Mouse (Mus musculus) CH12.LX (cell line): Measurements from ENCODE around the gene Jak1. TPM values are rescaled to one million over a fixed set of nuclear protein-coding genes. Genes with fewer than 3 reads are reported as not detected.

Experiments
- DNase-seq: peaks from one replicate; pipeline ENCODE4 v3.0.0-alpha.2; 2013; ENCODE audit errors: extremely low read depth
- H3K27ac ChIP-seq: 2 replicates; pipeline ENCODE4 v1.5.1; 2012; ENCODE audit warnings: low read depth, mild to moderate bottlenecking, control low read depth, moderate library complexity; ENCODE audit not compliant: insufficient read depth
- H3K27me3 ChIP-seq: replicated peaks from 2 replicates; pipeline ENCODE3; 2012; ENCODE audit warnings: inconsistent platforms
- H3K36me3 ChIP-seq, 2 experiments: replicated peaks in 1 of 2; 2 replicates each; pipeline versions ENCODE3 to v1.6.1; 2012; ENCODE audit warnings: inconsistent platforms in 1 of 2, low read length in 1 of 2, mild to moderate bottlenecking in 1 of 2, mixed read lengths in 1 of 2, moderate library complexity in 1 of 2; ENCODE audit not compliant: control insufficient read depth in 1 of 2, insufficient read depth in 1 of 2
- H3K4me1 ChIP-seq, 2 experiments: 2 replicates each; pipeline ENCODE4 v1.6.1; 2012; ENCODE audit warnings: inconsistent platforms in 1 of 2, moderate library complexity in 1 of 2; ENCODE audit not compliant: insufficient read depth in 2 of 2, control insufficient read depth in 1 of 2
- H3K4me2 ChIP-seq: 2 replicates; pipeline ENCODE4 v1.6.1; 2012; ENCODE audit warnings: low read depth, mild to moderate bottlenecking, control low read depth; ENCODE audit not compliant: poor library complexity, insufficient read depth, severe bottlenecking
- H3K4me3 ChIP-seq, 3 experiments: fragments of 150-350 bp in 1 of 3; sonication (generic) in 1 of 3; replicated peaks in 1 of 3; 2 replicates each; pipeline versions ENCODE3 to v1.5.1; 2011 to 2012; ENCODE audit warnings: low read depth in 2 of 3, low read length in 2 of 3, mild to moderate bottlenecking in 2 of 3, moderate library complexity in 2 of 3, control low read depth in 1 of 3, improper control_type of control experiment in 1 of 3, inconsistent platforms in 1 of 3, mixed read lengths in 1 of 3; ENCODE audit not compliant: poor library complexity in 1 of 3
- H3K79me2 ChIP-seq: replicated peaks from 2 replicates; pipeline ENCODE4 v1.6.1; 2012; ENCODE audit warnings: mild to moderate bottlenecking, moderate library complexity; ENCODE audit not compliant: control insufficient read depth, poor library complexity, insufficient read depth, severe bottlenecking; ENCODE audit errors: extremely low read depth
- H3K9ac ChIP-seq: 2 replicates; pipeline ENCODE4 v1.6.1; 2012; ENCODE audit warnings: low read depth, mild to moderate bottlenecking, control low read depth, moderate library complexity; ENCODE audit not compliant: insufficient read depth
- H3K9me3 ChIP-seq: replicated peaks from 2 replicates; pipeline ENCODE3; 2012; ENCODE audit warnings: low read length, inconsistent platforms, mixed read lengths
- BHLHE40 ChIP-seq: IDR thresholded peaks from 2 replicates; pipeline ENCODE4 v1.6.1; 2011; ENCODE audit warnings: mild to moderate bottlenecking, low read depth, low read length, improper control_type of control experiment
- CHD1 ChIP-seq: IDR thresholded peaks from 2 replicates; pipeline ENCODE4 v1.6.1; 2012; ENCODE audit warnings: low read depth, low read length, improper control_type of control experiment, inconsistent platforms
- CHD2 ChIP-seq: IDR thresholded peaks from 2 replicates; pipeline ENCODE4 v1.6.1; 2011; ENCODE audit warnings: low read length, improper control_type of control experiment
- E2F4 ChIP-seq: IDR thresholded peaks from 2 replicates; pipeline ENCODE4 v1.6.1; 2011; ENCODE audit warnings: low read depth, low read length, improper control_type of control experiment; ENCODE audit not compliant: insufficient replicate concordance
- ELF1 ChIP-seq: IDR thresholded peaks from 2 replicates; pipeline ENCODE4 v1.6.1; 2014; ENCODE audit warnings: low read depth, mild to moderate bottlenecking, inconsistent platforms, low read length, improper control_type of control experiment
- GABPA ChIP-seq: IDR thresholded peaks from 2 replicates; pipeline ENCODE4 v1.6.1; 2012; ENCODE audit warnings: low read depth, low read length, improper control_type of control experiment, inconsistent platforms; ENCODE audit not compliant: insufficient replicate concordance
- JUN ChIP-seq: IDR thresholded peaks from 2 replicates; pipeline ENCODE4 v1.6.1; 2011; ENCODE audit warnings: low read depth, mild to moderate bottlenecking, low read length, improper control_type of control experiment, moderate library complexity; ENCODE audit not compliant: insufficient read depth
- MAZ ChIP-seq: IDR thresholded peaks from 2 replicates; pipeline ENCODE4 v1.6.1; 2012; ENCODE audit warnings: low read depth, mild to moderate bottlenecking, inconsistent platforms, low read length, improper control_type of control experiment, moderate library complexity
- MEF2A ChIP-seq: IDR thresholded peaks from 2 replicates; pipeline ENCODE4 v1.6.1; 2014; ENCODE audit warnings: low read depth, mild to moderate bottlenecking, inconsistent platforms, low read length, improper control_type of control experiment, borderline replicate concordance
- MXI1 ChIP-seq: IDR thresholded peaks from 2 replicates; pipeline ENCODE4 v1.6.1; 2011; ENCODE audit warnings: mild to moderate bottlenecking, low read depth, low read length, improper control_type of control experiment
- NRF1 ChIP-seq: IDR thresholded peaks from 2 replicates; pipeline ENCODE4 v1.6.1; 2014; ENCODE audit warnings: low read depth, mild to moderate bottlenecking, inconsistent platforms, low read length, improper control_type of control experiment, moderate library complexity
- RCOR1 ChIP-seq: conservative IDR thresholded peaks from 2 replicates; pipeline ENCODE4 v1.6.1; 2012; ENCODE audit warnings: low read depth, mild to moderate bottlenecking, inconsistent platforms, low read length, improper control_type of control experiment
- SMC3 ChIP-seq: IDR thresholded peaks from 2 replicates; pipeline ENCODE4 v1.6.1; 2011; ENCODE audit warnings: low read depth, low read length, improper control_type of control experiment
- USF1 ChIP-seq: IDR thresholded peaks from 2 replicates; pipeline ENCODE4 v1.6.1; 2014; ENCODE audit warnings: low read depth, mild to moderate bottlenecking, inconsistent platforms, low read length, improper control_type of control experiment
- ZKSCAN1 ChIP-seq: IDR thresholded peaks from 2 replicates; pipeline ENCODE4 v1.6.1; 2012; ENCODE audit warnings: low read depth, inconsistent platforms, low read length, improper control_type of control experiment, borderline replicate concordance
- ZNF384 ChIP-seq: IDR thresholded peaks from 2 replicates; pipeline ENCODE4 v1.6.1; 2012; ENCODE audit warnings: low read depth, low read length, improper control_type of control experiment, inconsistent platforms
- dilution Hi-C: fragments of 300-500 bp; cut with MboI; formaldehyde crosslinking; loops from 2 replicates; pipeline ENCODE4 v1.14.3; 2020; ENCODE audit warnings: low sequenced_read_pairs; ENCODE audit not compliant: extremely low pct_unique_long_range_greater_than_20kb, extremely low pct_ligation_motif_present
- in situ Hi-C: fragments of 300-500 bp; cut with MboI; formaldehyde crosslinking; loops from 3 replicates; pipeline ENCODE4 v1.14.3; 2019; ENCODE audit warnings: low sequenced_read_pairs, low pct_ligation_motif_present, low pct_unique_long_range_greater_than_20kb, mixed read lengths
- polyA plus RNA-seq: library from polyadenylated mRNA; unstranded; fragments of >175 nt; gene quantifications from 2 replicates; pipeline ENCODE4 v1.2.1, GENCODE M21; 2012; ENCODE audit warnings: low read depth; ENCODE audit not compliant: insufficient read length
- total RNA-seq, 2 experiments: library from RNA; depleted of rRNA; stranded (reverse); fragments of 300-350 nt in 1 of 2; fragments of >200 nt in 1 of 2; gene quantifications; 2 replicates each; pipeline ENCODE4 v1.2.3; 2012 to 2014

The Jak1 gene
- total and polyA plus RNA-seq, 3 experiments, result 28.6 to 51.4 (median 33.9) TPM

- TF ChIP-seq NRF1, result no peak
- no peak for TF ChIP-seq RCOR1
- TF ChIP-seq CHD2, result no peak
- TF ChIP-seq BHLHE40, result no peak
- no peak for TF ChIP-seq SMC3
- TF ChIP-seq ZKSCAN1, result no peak
- TF ChIP-seq MAZ, result no peak
- no peak for TF ChIP-seq ZNF384
- TF ChIP-seq JUN, result no peak
- TF ChIP-seq USF1, result no peak
- H3K4me3 ChIP-seq, result no peak overlapping the region
- in situ Hi-C loops (no loop called here), dilution Hi-C loops (no loop called here)
- H3K9ac ChIP-seq, result no peak overlapping the region
- H3K36me3 ChIP-seq, result no peaks in the 10 kb centered on the region
- no peaks in the 10 kb centered on the region for H3K27me3 ChIP-seq
- H3K79me2 ChIP-seq, result no peaks in the 10 kb centered on the region
- no peak overlapping the region for H3K4me2 ChIP-seq
- no peaks in the 10 kb centered on the region for H3K9me3 ChIP-seq
- no peak for DNase-seq
- no peaks in the 10 kb centered on the region for H3K4me1 ChIP-seq
- H3K27ac ChIP-seq, result no peak overlapping the region
Measured at GRCm38 (mm10) chr4:101298311-101298990, 33.4 kb upstream of the Jak1 start.

DNA sequence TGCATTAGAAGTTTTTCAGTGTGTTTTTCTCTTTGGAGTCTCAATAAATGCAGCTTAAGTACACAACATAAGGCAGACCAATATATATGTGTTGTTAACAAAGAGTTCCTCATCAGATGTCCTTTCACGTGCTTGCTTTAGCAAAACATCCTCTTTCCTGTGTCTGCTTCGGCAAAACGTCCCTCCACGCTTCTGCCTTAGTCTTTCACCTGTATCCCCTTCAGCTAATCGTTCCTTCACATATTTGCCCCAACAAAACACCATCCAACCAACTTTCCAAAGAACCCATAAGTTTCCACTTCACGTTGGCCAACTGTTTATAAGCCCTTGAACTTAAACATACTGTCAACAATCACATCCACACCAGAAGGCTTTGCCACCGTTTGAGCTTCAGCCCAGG lies 31.8 kb upstream of the Jak1 start:
- no peaks in the 10 kb centered on the region for H3K36me3 ChIP-seq
- no peak for DNase-seq
- H3K9ac ChIP-seq, result no peak overlapping the region
- no peaks in the 10 kb centered on the region for H3K79me2 ChIP-seq
- H3K9me3 ChIP-seq, result no peaks in the 10 kb centered on the region
- in situ Hi-C loops (no loop called here), dilution Hi-C loops (no loop called here)
- H3K4me2 ChIP-seq, result no peak overlapping the region
- H3K4me3 ChIP-seq, result no peak overlapping the region
- H3K27ac ChIP-seq, result no peak overlapping the region
- TF ChIP-seq E2F4, result no peak
- no peaks in the 10 kb centered on the region for H3K4me1 ChIP-seq
- H3K27me3 ChIP-seq, result no peaks in the 10 kb centered on the region

- Histone ChIP-seq H3K27me3 (no peaks in the 10 kb centered on the region), H3K9ac (no peak overlapping the region), H3K4me1 (no peaks in the 10 kb centered on the region), H3K27ac (no peak overlapping the region), H3K79me2 (no peaks in the 10 kb centered on the region), H3K4me3 (no peak overlapping the region), H3K36me3 (no peaks in the 10 kb centered on the region), H3K4me2 (no peak overlapping the region), H3K9me3 (no peaks in the 10 kb centered on the region)
- DNase-seq, result no peak
- dilution Hi-C loops, result no loop called here
- in situ Hi-C loops, result no loop called here
- TF ChIP-seq GABPA (no peak), ELF1 (no peak), MEF2A (no peak), USF1 (no peak), CHD1 (no peak), MXI1 (no peak)
Measured at GRCm38 (mm10) chr4:101295788-101296187, 30.7 kb upstream of the Jak1 start.
